Mouse (Mus musculus) lung, adult 2 months (tissue): Measurements from ENCODE around the gene Net1. TPM values are rescaled to one million over a fixed set of nuclear protein-coding genes. Genes with fewer than 3 reads are reported as not detected.

ENCODE experiments used
- DNase-seq: peaks from one replicate; pipeline ENCODE4 v3.0.0; 2022
- H3K4me1 ChIP-seq: fragments of 200-500 bp; 2 replicates; pipeline ENCODE4 v1.6.1; 2011; ENCODE audit warnings: low read length; ENCODE audit not compliant: control insufficient read depth, insufficient read depth
- H3K4me3 ChIP-seq: fragments of 200-500 bp; replicated peaks from 2 replicates; pipeline ENCODE3; 2011; ENCODE audit warnings: low read depth, mild to moderate bottlenecking, control low read depth, low read length; ENCODE audit errors: extremely low read depth
- CTCF ChIP-seq: fragments of 200-500 bp; IDR thresholded peaks from 2 replicates; pipeline ENCODE4 v1.5.1; 2011; ENCODE audit warnings: mild to moderate bottlenecking, low read length, control low read depth; ENCODE audit not compliant: insufficient read depth
- POLR2A ChIP-seq: fragments of 200-500 bp; IDR thresholded peaks from 2 replicates; pipeline ENCODE4 v1.6.1; 2011; ENCODE audit warnings: low read depth, mild to moderate bottlenecking, control low read depth, low read length, borderline replicate concordance; ENCODE audit errors: extremely low read depth
- WGBS: fragments of 180-500 bp; shearing (Covaris S2); methylation state at CpG from one replicate; pipeline ENCODE4 v1.1.7; 2018; 5-methylcytosine and 5-hydroxymethylcytosine counted together
- polyA plus RNA-seq: library from polyadenylated mRNA; depleted of rRNA; stranded (reverse); fragments of >200 nt; gene quantifications from 2 replicates; pipeline ENCODE4 v1.2.3, GENCODE M21; 2012; rRNA removed

Net1 gene
- polyA plus RNA-seq, 1 experiment: 32.0 TPM

DNA sequence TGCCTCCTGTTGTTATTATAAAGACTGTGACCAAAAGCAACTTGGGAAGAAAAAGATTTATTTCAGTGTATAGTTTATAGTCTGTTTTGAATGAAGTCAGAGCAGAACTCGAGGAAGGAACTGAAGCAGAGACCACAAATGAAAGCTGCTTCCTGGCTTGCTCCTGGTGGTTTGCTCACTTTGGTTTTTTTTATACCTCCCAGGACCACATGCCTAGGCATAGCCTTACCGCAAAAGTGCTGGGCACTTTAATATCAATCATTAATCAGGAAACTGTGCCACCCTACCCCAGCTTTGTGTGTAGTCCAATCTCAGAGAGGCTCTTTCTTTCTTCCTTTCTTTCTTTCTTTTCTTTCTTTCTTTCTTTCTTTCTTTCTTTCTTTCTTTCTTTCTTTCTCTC, 85.6 kb downstream of the Net1 start:
- no peak for DNase-seq
- Histone ChIP-seq H3K4me1 (no peaks in the 10 kb centered on the region; the same call in 1 of the 2 replicates), H3K4me3 (no peak overlapping the region)
- WGBS: 21% methylated on average over 2 of the region's 2 CpGs
- TF ChIP-seq POLR2A: no peak
- no peak for TF ChIP-seq CTCF

Other genes starting within 250 kb of the Net1 start
- 3.6 and 81.6 TPM in 2 replicates for gene Calml3, start 113.9 kb downstream of the Net1 start, polyA plus RNA-seq
- gene Calm4, start 80.5 kb downstream of the Net1 start, polyA plus RNA-seq: 56.0 TPM in 1 of 2 replicates, not detected in the other
- gene Calm5, start 64.0 kb downstream of the Net1 start, polyA plus RNA-seq: not detected in 2 replicates
- 0.05 TPM in 1 of 2 replicates, not detected in the other for gene Tubal3, start 54 bp upstream of the Net1 start, polyA plus RNA-seq
- gene Ucn3, start 27.1 kb upstream of the Net1 start, polyA plus RNA-seq: not detected in 2 replicates
- gene Akr1c14, start 130.8 kb upstream of the Net1 start, polyA plus RNA-seq: 6.8 and 13.4 TPM in 2 replicates
- 0.38 TPM in 1 of 2 replicates, not detected in the other for gene Akr1c18, start 232.4 kb upstream of the Net1 start, polyA plus RNA-seq